Mouse (Mus musculus): ENCODE results near the gene Nudt3.

DNA sequence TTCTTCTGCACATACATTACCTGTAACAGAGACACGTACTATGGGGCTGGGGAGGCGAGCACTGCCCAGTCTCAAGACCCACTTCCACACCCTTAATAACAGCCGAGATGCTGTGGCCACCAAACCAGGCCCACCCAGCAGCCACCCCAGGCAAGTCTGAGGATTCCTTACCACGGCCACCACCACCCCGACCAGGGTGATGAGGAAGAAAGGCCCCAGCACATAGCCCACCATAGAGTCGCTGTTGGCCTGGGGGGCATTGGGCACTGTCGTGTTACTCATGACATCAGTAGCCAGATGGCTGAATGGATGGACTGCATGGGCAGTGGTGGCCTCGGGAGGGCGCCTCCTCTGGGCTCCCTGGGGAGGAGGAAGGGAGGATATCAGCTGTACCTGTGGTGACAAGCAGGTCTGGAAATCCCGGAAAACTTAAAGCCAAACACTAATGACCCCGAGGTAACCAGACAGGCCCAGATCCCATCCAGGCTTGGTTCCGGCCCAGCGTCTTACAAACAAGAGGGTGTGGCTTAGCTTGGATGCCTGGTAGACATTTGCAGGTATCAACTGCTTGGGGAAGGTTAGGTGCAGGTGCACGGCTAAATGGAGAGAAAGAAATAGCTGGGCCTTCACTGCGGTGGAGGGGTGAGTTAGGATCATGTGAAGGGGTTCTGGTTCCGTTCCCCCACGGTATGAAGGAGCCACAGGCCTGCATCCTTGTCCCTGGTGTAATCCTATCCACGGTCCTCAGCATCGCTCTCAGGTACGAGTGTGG, 58.7 kb downstream of the Nudt3 start:
- TF ChIP-seq CTCF (conservative IDR thresholded peaks at IDR 0.05 in 1 of 2, IDR thresholded peaks at IDR 0.05 in 1 of 2; ENCODE audit: low read depth in 2 of 2, low read length in 2 of 2): peak in 1 of 2 experiments; percentile 38; a peak in 2 of 4 replicates
- TF ChIP-seq EP300 (IDR thresholded peaks at IDR 0.05; ENCODE audit: low read length): no peak
- peak; percentile 28; the same call in 1 of the 2 replicates for TF ChIP-seq NELFE (IDR thresholded peaks at IDR 0.05; ENCODE audit: low read depth, low read length)
- peak; percentile 94 for TF ChIP-seq POLR2AphosphoS2 (IDR thresholded peaks at IDR 0.05; ENCODE audit: low read depth, low read length)
- no peak for TF ChIP-seq ZNF384 (IDR thresholded peaks at IDR 0.05; ENCODE audit: low read depth, low read length)
- no peak for TF ChIP-seq USF1 (IDR thresholded peaks at IDR 0.05; ENCODE audit: low read depth, low read length)
- TF ChIP-seq POLR2A (IDR thresholded peaks at IDR 0.05; ENCODE audit: low read depth, low read length): no peak; the same call in none of the 2 replicates
- TF ChIP-seq RAD21 (IDR thresholded peaks at IDR 0.05; ENCODE audit: low read depth, low read length): no peak
- peak; percentile 59 for TF ChIP-seq CHD2 (IDR thresholded peaks at IDR 0.05; ENCODE audit: low read length)
- no peak for TF ChIP-seq ZKSCAN1 (IDR thresholded peaks at IDR 0.05; ENCODE audit: borderline replicate concordance, low read depth, low read length)
- TF ChIP-seq TBP (conservative IDR thresholded peaks at IDR 0.05; ENCODE audit: low read depth, low read length): no peak
